Mouse (Mus musculus) macrophage (primary cell): Measurements from ENCODE around the gene Mapk10. TPM values are rescaled to one million over a fixed set of nuclear protein-coding genes. Genes with fewer than 3 reads are reported as not detected.
"Not testable (repeated sequence)": the region's sequence is repeated elsewhere in the genome, so short reads cannot be mapped to it uniquely, and the experiment has no call there.

ENCODE experiments used
- H3K27ac ChIP-seq: fragments of 350-480 bp; formaldehyde crosslinking; 2 replicates; pipeline ENCODE4 v1.9.0; 2021
- H3K36me3 ChIP-seq: fragments of 350-480 bp; formaldehyde crosslinking; 2 replicates; pipeline ENCODE4 v1.9.0; 2021; ENCODE audit errors: inconsistent target
- H3K4me3 ChIP-seq: fragments of 350-480 bp; formaldehyde crosslinking; 2 replicates; pipeline ENCODE4 v1.9.0; 2021; ENCODE audit errors: inconsistent target
- H3K79me2 ChIP-seq: fragments of 350-480 bp; formaldehyde crosslinking; 2 replicates; pipeline ENCODE4 v1.9.0; 2021; ENCODE audit errors: inconsistent target
- WGBS: methylation state at CpG from one replicate; pipeline ENCODE4 v1.1.7; 2026; ENCODE audit warnings: inconsistent platforms; ENCODE audit not compliant: missing documents; 5-methylcytosine and 5-hydroxymethylcytosine counted together
- polyA plus RNA-seq: library from polyadenylated mRNA; stranded (reverse); fragments of 250-400 nt; gene quantifications from 3 replicates; pipeline ENCODE4 v1.2.4, GENCODE M21; 2018; ENCODE audit warnings: inconsistent platforms

Mapk10 gene
- polyA plus RNA-seq, 1 experiment from 2014 or later, result not detected

- Histone ChIP-seq H3K36me3 (no peaks in the 10 kb centered on the region), H3K79me2 (no peaks in the 10 kb centered on the region), H3K4me3 (no peak overlapping the region), H3K27ac (no peak overlapping the region)
- 94% methylated on average over 7 of the region's 7 CpGs for WGBS
These were observed 214.8 kb downstream of the Mapk10 start for GRCm38 (mm10) chr5:102996331-102996730.

GRCm38 (mm10) chr5:102995928-102996327 is 215.2 kb downstream of the Mapk10 start:
- H3K4me3 ChIP-seq, result no peak overlapping the region

GRCm38 (mm10) chr5:102993951-102994350 is 217.2 kb downstream of the Mapk10 start:
- Histone ChIP-seq H3K79me2 (no peaks in the 10 kb centered on the region), H3K36me3 (no peaks in the 10 kb centered on the region), H3K27ac (no peak overlapping the region), H3K4me3 (no peak overlapping the region)
- 92% methylated on average over 5 of the region's 5 CpGs for WGBS

More at GRCm38 (mm10) chr5:102995928-102996327, 215.2 kb downstream of the Mapk10 start:
- Histone ChIP-seq H3K79me2 (no peaks in the 10 kb centered on the region), H3K27ac (no peak overlapping the region), H3K36me3 (no peaks in the 10 kb centered on the region)

- Histone ChIP-seq H3K27ac (no peak overlapping the region), H3K79me2 (no peaks in the 10 kb centered on the region), H3K36me3 (no peaks in the 10 kb centered on the region), H3K4me3 (no peak overlapping the region)
- whole genome bisulfite sequencing, result 66% methylated on average over 2 of the region's 2 CpGs
These were observed 219.4 kb downstream of the Mapk10 start for GRCm38 (mm10) chr5:102991691-102992090.

GRCm38 (mm10) chr5:102978382-102978781 is 232.8 kb downstream of the Mapk10 start:
- H3K36me3 ChIP-seq, result no peaks in the 10 kb centered on the region
- 76% methylated on average over 2 of the region's 2 CpGs for WGBS
- no peak overlapping the region for H3K27ac ChIP-seq
- no peak overlapping the region for H3K4me3 ChIP-seq
- H3K79me2 ChIP-seq, result no peaks in the 10 kb centered on the region

- H3K27ac ChIP-seq, result no peak overlapping the region
- no peaks in the 10 kb centered on the region for H3K36me3 ChIP-seq
- WGBS, result 50% methylated on average over 6 of the region's 6 CpGs
- H3K4me3 ChIP-seq, result no peak overlapping the region
- no peaks in the 10 kb centered on the region for H3K79me2 ChIP-seq
These were observed 234.0 kb downstream of the Mapk10 start for GRCm38 (mm10) chr5:102977138-102977537.

GRCm38 (mm10) chr5:102976540-102976939 is 234.6 kb downstream of the Mapk10 start:
- H3K27ac ChIP-seq, result no peak overlapping the region
- no peaks in the 10 kb centered on the region for H3K36me3 ChIP-seq
- H3K4me3 ChIP-seq, result no peak overlapping the region
- H3K79me2 ChIP-seq, result no peaks in the 10 kb centered on the region

- 70% methylated on average over 4 of the region's 4 CpGs for WGBS
- H3K79me2 ChIP-seq, result no peaks in the 10 kb centered on the region
- no peaks in the 10 kb centered on the region for H3K36me3 ChIP-seq
- H3K27ac ChIP-seq, result no peak overlapping the region
- H3K4me3 ChIP-seq, result no peak overlapping the region
These were observed 236.7 kb downstream of the Mapk10 start for GRCm38 (mm10) chr5:102974400-102974799.

GRCm38 (mm10) chr5:102964396-102964795 is 246.7 kb downstream of the Mapk10 start:
- Histone ChIP-seq H3K36me3 (no peaks in the 10 kb centered on the region), H3K27ac (no peak overlapping the region), H3K4me3 (no peak overlapping the region), H3K79me2 (no peaks in the 10 kb centered on the region)
- 90% methylated on average over 5 of the region's 5 CpGs for WGBS

- H3K27ac ChIP-seq, result no peak overlapping the region
- no peaks in the 10 kb centered on the region for H3K79me2 ChIP-seq
- 85% methylated on average over 8 of the region's 8 CpGs for WGBS
- H3K36me3 ChIP-seq, result no peaks in the 10 kb centered on the region
- H3K4me3 ChIP-seq, result no peak overlapping the region
These were observed 257.7 kb downstream of the Mapk10 start for GRCm38 (mm10) chr5:102953414-102953813.

- WGBS, result 81% methylated on average over 3 of the region's 3 CpGs
- no peaks in the 10 kb centered on the region for H3K79me2 ChIP-seq
- no peaks in the 10 kb centered on the region for H3K36me3 ChIP-seq
These were observed 258.2 kb downstream of the Mapk10 start for GRCm38 (mm10) chr5:102952918-102953317.

GRCm38 (mm10) chr5:102947061-102947711 is 263.9 kb downstream of the Mapk10 start:
- Histone ChIP-seq H3K4me3 (no peak overlapping the region), H3K36me3 (no peaks in the 10 kb centered on the region), H3K79me2 (no peaks in the 10 kb centered on the region), H3K27ac (no peak overlapping the region)
- 73% methylated on average over 8 of the region's 8 CpGs for WGBS

More at GRCm38 (mm10) chr5:102952918-102953317, 258.2 kb downstream of the Mapk10 start:
- Histone ChIP-seq H3K27ac (no peak overlapping the region), H3K4me3 (no peak overlapping the region)

- no peaks in the 10 kb centered on the region for H3K36me3 ChIP-seq
- H3K27ac ChIP-seq, result no peak overlapping the region
- no peak overlapping the region for H3K4me3 ChIP-seq
- WGBS, result 80% methylated on average over 7 of the region's 8 CpGs
- H3K79me2 ChIP-seq, result no peaks in the 10 kb centered on the region
These were observed 264.5 kb downstream of the Mapk10 start for GRCm38 (mm10) chr5:102946625-102947024.

GRCm38 (mm10) chr5:102943864-102944630 is 267.1 kb downstream of the Mapk10 start:
- not testable (repeated sequence) for H3K27ac ChIP-seq, H3K79me2 ChIP-seq, H3K36me3 ChIP-seq, H3K4me3 ChIP-seq
- 83% methylated on average over 17 of the region's 17 CpGs for WGBS

- Histone ChIP-seq H3K36me3 (no peaks in the 10 kb centered on the region), H3K27ac (no peak overlapping the region), H3K79me2 (no peaks in the 10 kb centered on the region), H3K4me3 (no peak overlapping the region)
- 49% methylated on average over 6 of the region's 6 CpGs for WGBS
These were observed 281.0 kb downstream of the Mapk10 start for GRCm38 (mm10) chr5:102930161-102930560.
